Mouse (Mus musculus): ENCODE data around the gene Laptm5.

DNA sequence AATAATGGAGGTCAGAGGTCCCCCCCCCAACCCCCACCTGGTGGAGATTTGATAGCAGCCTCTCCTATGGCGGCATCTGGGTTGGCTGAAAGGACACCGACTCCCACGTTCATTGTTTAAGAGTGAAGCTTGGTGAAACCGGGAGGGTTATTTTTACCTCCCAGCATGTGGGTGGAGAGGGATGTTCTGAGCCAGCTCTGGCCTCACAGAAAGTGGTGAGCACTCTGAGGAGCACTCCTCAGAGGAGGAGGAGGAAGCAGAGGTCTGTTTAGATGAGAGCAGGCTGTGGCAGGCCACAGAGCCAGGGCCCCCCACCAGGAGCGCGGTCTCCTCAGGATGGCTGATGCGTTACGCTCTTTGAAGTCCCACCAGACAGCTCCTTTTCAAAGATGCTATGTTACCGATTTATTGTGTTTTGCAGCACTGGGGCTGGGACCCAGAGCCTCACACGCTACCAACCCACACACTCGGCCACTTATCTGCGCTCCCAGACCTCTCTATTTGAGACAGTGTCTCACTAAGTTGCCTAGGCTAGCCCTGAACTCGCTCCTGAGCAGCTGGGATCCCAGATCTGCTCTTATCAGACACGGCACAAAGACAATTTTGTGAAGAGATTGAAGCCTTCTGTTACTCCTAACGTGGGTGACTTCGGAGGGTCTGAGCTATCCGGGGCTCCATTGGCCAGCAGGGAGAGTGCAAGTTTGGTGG, 3.6 kb upstream of the Laptm5 start:
- no peak for TF ChIP-seq CTCF (IDR thresholded peaks at IDR 0.05; ENCODE audit: borderline replicate concordance, control insufficient read depth, extremely low read depth, insufficient read depth, low read length, poor library complexity)
- TF ChIP-seq POLR2A (IDR thresholded peaks at IDR 0.05; ENCODE audit: control insufficient read depth, extremely low read depth, insufficient read depth, low read length, poor library complexity): no peak

All from thymus, adult 2 months (tissue).